Mouse (Mus musculus) kidney, embryonic 15.5 days (tissue): ENCODE measurements around the gene Hsf5. TPM values are rescaled to one million over a fixed set of nuclear protein-coding genes. Genes with fewer than 3 reads are reported as not detected.

Source experiments
- ATAC-seq: fragments of 200-750 bp; cut with Nextera tagmentation; replicated peaks from 2 replicates; pipeline ENCODE4 v1.8.0; 2017; ENCODE audit warnings: moderate TSS enrichment; ENCODE audit not compliant: low FRiP score
- H3K27ac ChIP-seq: fragments of 300-500 bp; sonication (generic); 2 replicates; pipeline ENCODE4 v1.5.1; 2015; ENCODE audit warnings: mild to moderate bottlenecking, inconsistent platforms
- H3K27me3 ChIP-seq: fragments of 300-500 bp; sonication (generic); 2 replicates; pipeline ENCODE4 v1.6.1; 2015; ENCODE audit warnings: inconsistent platforms
- H3K36me3 ChIP-seq: fragments of 300-500 bp; sonication (generic); 2 replicates; pipeline ENCODE4 v1.6.1; 2015; ENCODE audit warnings: inconsistent platforms
- H3K4me1 ChIP-seq: fragments of 300-500 bp; sonication (generic); 2 replicates; pipeline ENCODE4 v1.6.1; 2015; ENCODE audit warnings: inconsistent platforms
- H3K4me2 ChIP-seq: fragments of 300-500 bp; sonication (generic); 2 replicates; pipeline ENCODE4 v1.6.1; 2015; ENCODE audit warnings: moderate library complexity, mild to moderate bottlenecking, inconsistent platforms
- H3K4me3 ChIP-seq: fragments of 300-500 bp; sonication (generic); replicated peaks from 2 replicates; pipeline ENCODE4 v1.5.1; 2015; ENCODE audit warnings: mild to moderate bottlenecking, inconsistent platforms
- H3K9ac ChIP-seq: fragments of 300-500 bp; sonication (generic); 2 replicates; pipeline ENCODE4 v1.6.1; 2015; ENCODE audit warnings: mild to moderate bottlenecking, inconsistent platforms
- H3K9me3 ChIP-seq: fragments of 300-500 bp; sonication (generic); replicated peaks from 2 replicates; pipeline ENCODE4 v1.6.1; 2016; ENCODE audit warnings: inconsistent platforms
- WGBS: fragments of 180-500 bp; shearing (Covaris S2); methylation state at CpG from one replicate; pipeline ENCODE4 v1.1.7; 2015; ENCODE audit warnings: mixed read lengths; 5-methylcytosine and 5-hydroxymethylcytosine counted together
- polyA plus RNA-seq: library from polyadenylated mRNA; unstranded; fragments of >200 nt; fragmentation: Nextera tagmentation; extraction: Ambion mirVana; gene quantifications from 2 replicates; pipeline ENCODE4 v1.2.1, GENCODE M21; 2015

Gene Hsf5
- polyA plus RNA-seq: 0.26 TPM in 2 replicates

- Histone ChIP-seq H3K4me1 (no peaks in the 10 kb centered on the region), H3K9me3 (no peaks in the 10 kb centered on the region), H3K4me3 (no peak within 1 kb of the TSS), H3K27ac (no peak within 1 kb of the TSS), H3K9ac (no peak within 1 kb of the TSS), H3K27me3 (no peaks in the 10 kb centered on the region), H3K36me3 (peaks cover 70% of the 10 kb centered on the region), H3K4me2 (no peak within 1 kb of the TSS)
- no peak for ATAC-seq
- WGBS: 92% methylated on average over 44 of the region's 69 CpGs
These were observed at the start of gene Hsf5 for GRCm38 (mm10) chr11:87616790-87617474. Gene Hsf5, plus strand, starts transcription at chr11:87617164.

- no peak within 1 kb of the TSS for H3K4me2 ChIP-seq
- H3K27ac ChIP-seq: no peak within 1 kb of the TSS
- no peak within 1 kb of the TSS for H3K9ac ChIP-seq
- no peak for ATAC-seq
- no peaks in the 10 kb centered on the region for H3K27me3 ChIP-seq
- no peak within 1 kb of the TSS for H3K4me3 ChIP-seq
- H3K4me1 ChIP-seq: peaks cover 21% of the 10 kb centered on the region
- no peaks in the 10 kb centered on the region for H3K9me3 ChIP-seq
- no peaks in the 10 kb centered on the region for H3K36me3 ChIP-seq
- WGBS: 83% methylated on average over 7 of the region's 7 CpGs
These were observed 48.6 kb upstream of the Hsf5 start, which contains the start of gene Sept4 for GRCm38 (mm10) chr11:87568255-87568953. Gene Sept4, plus strand, starts transcription at chr11:87568903.

- Histone ChIP-seq H3K4me3 (no peak overlapping the region), H3K27me3 (no peaks in the 10 kb centered on the region), H3K4me2 (no peak overlapping the region), H3K27ac (peak overlapping the region; percentile 14; the same call in 1 of the 2 replicates), H3K9ac (no peak overlapping the region), H3K9me3 (no peaks in the 10 kb centered on the region), H3K4me1 (peaks cover 38% of the 10 kb centered on the region), H3K36me3 (no peaks in the 10 kb centered on the region)
- peak; percentile 56; the same call in 1 of the 2 replicates for ATAC-seq
- WGBS: 30% methylated on average over 5 of the region's 5 CpGs
These were observed 46.2 kb upstream of the Hsf5 start for GRCm38 (mm10) chr11:87570743-87571142.

GRCm38 (mm10) chr11:87571361-87571950, 45.5 kb upstream of the Hsf5 start:
- H3K9ac ChIP-seq: no peak overlapping the region
- no peak overlapping the region for H3K4me2 ChIP-seq
- no peak overlapping the region for H3K27ac ChIP-seq
- peaks cover 38% of the 10 kb centered on the region for H3K4me1 ChIP-seq
- no peak overlapping the region for H3K4me3 ChIP-seq
- ATAC-seq: no peak
- no peaks in the 10 kb centered on the region for H3K9me3 ChIP-seq
- 92% methylated on average over 1 of the region's 1 CpGs for WGBS
- no peaks in the 10 kb centered on the region for H3K36me3 ChIP-seq
- H3K27me3 ChIP-seq: no peaks in the 10 kb centered on the region

- no peak overlapping the region for H3K9ac ChIP-seq
- H3K4me2 ChIP-seq: no peak overlapping the region
- no peak overlapping the region for H3K4me3 ChIP-seq
- H3K27ac ChIP-seq: no peak overlapping the region
- peaks cover 59% of the 10 kb centered on the region for H3K4me1 ChIP-seq
- no peaks in the 10 kb centered on the region for H3K27me3 ChIP-seq
- WGBS: 73% methylated on average over 7 of the region's 7 CpGs
- ATAC-seq: no peak
- H3K9me3 ChIP-seq: no peaks in the 10 kb centered on the region
- H3K36me3 ChIP-seq: no peaks in the 10 kb centered on the region
These were observed 43.2 kb upstream of the Hsf5 start for GRCm38 (mm10) chr11:87573751-87574150.

GRCm38 (mm10) chr11:87574520-87575180, 42.3 kb upstream of the Hsf5 start:
- no peak overlapping the region for H3K4me3 ChIP-seq
- no peaks in the 10 kb centered on the region for H3K9me3 ChIP-seq
- no peak overlapping the region for H3K4me2 ChIP-seq
- H3K9ac ChIP-seq: no peak overlapping the region
- WGBS: 66% methylated on average over 21 of the region's 21 CpGs
- H3K4me1 ChIP-seq: peaks cover 67% of the 10 kb centered on the region
- no peaks in the 10 kb centered on the region for H3K36me3 ChIP-seq
- H3K27ac ChIP-seq: no peak overlapping the region
- ATAC-seq: no peak
- no peaks in the 10 kb centered on the region for H3K27me3 ChIP-seq

GRCm38 (mm10) chr11:87577601-87578248, 39.2 kb upstream of the Hsf5 start:
- Histone ChIP-seq H3K27ac (peak overlapping the region; percentile 93), H3K9ac (peak overlapping the region; percentile 68), H3K4me3 (peak overlapping the region; percentile 66), H3K4me2 (peak overlapping the region; percentile 96), H3K36me3 (no peaks in the 10 kb centered on the region), H3K27me3 (no peaks in the 10 kb centered on the region), H3K4me1 (peaks cover 55% of the 10 kb centered on the region), H3K9me3 (no peaks in the 10 kb centered on the region)
- ATAC-seq: peak; percentile 65
- WGBS: 21% methylated on average over 6 of the region's 6 CpGs

GRCm38 (mm10) chr11:87578249-87578962, 38.6 kb upstream of the Hsf5 start:
- Histone ChIP-seq H3K4me3 (peak overlapping the region; percentile 66), H3K4me2 (peak overlapping the region; percentile 96), H3K27ac (peak overlapping the region; percentile 93), H3K4me1 (peaks cover 55% of the 10 kb centered on the region), H3K9me3 (no peaks in the 10 kb centered on the region), H3K27me3 (no peaks in the 10 kb centered on the region), H3K36me3 (no peaks in the 10 kb centered on the region), H3K9ac (peak overlapping the region; percentile 68)
- peak; percentile 84 for ATAC-seq
- WGBS: under 1% methylated on average over 40 of the region's 40 CpGs

- peak overlapping the region; percentile 66 for H3K4me3 ChIP-seq
- no peaks in the 10 kb centered on the region for H3K9me3 ChIP-seq
- WGBS: 17% methylated on average over 10 of the region's 10 CpGs
- H3K4me1 ChIP-seq: peaks cover 50% of the 10 kb centered on the region
- H3K27ac ChIP-seq: peak overlapping the region; percentile 93
- peak; percentile 31 for ATAC-seq
- H3K27me3 ChIP-seq: no peaks in the 10 kb centered on the region
- H3K9ac ChIP-seq: peak overlapping the region; percentile 68
- H3K4me2 ChIP-seq: peak overlapping the region; percentile 96
- H3K36me3 ChIP-seq: no peaks in the 10 kb centered on the region
These were observed 37.9 kb upstream of the Hsf5 start for GRCm38 (mm10) chr11:87578963-87579601.

- no peak overlapping the region for H3K9ac ChIP-seq
- H3K27ac ChIP-seq: peak overlapping the region; percentile 93
- H3K27me3 ChIP-seq: no peaks in the 10 kb centered on the region
- H3K36me3 ChIP-seq: no peaks in the 10 kb centered on the region
- H3K9me3 ChIP-seq: no peaks in the 10 kb centered on the region
- 58% methylated on average over 1 of the region's 1 CpGs for WGBS
- no peak for ATAC-seq
- peaks cover 48% of the 10 kb centered on the region for H3K4me1 ChIP-seq
- peak overlapping the region; percentile 66; the same call in 1 of the 2 replicates for H3K4me3 ChIP-seq
- H3K4me2 ChIP-seq: peak overlapping the region; percentile 96
These were observed 37.3 kb upstream of the Hsf5 start for GRCm38 (mm10) chr11:87579713-87580112.
